Mouse (Mus musculus) adrenal gland, postnatal 25 days (tissue): ENCODE data around the gene Kat7. TPM values are rescaled to one million over a fixed set of nuclear protein-coding genes. Genes with fewer than 3 reads are reported as not detected.

Source experiments
- DNase-seq: peaks from one replicate; pipeline ENCODE4 v3.0.0; 2021; ENCODE audit warnings: mixed read lengths
- total RNA-seq: library from RNA; stranded (reverse); gene quantifications from 2 replicates; pipeline ENCODE4 v1.2.3, GENCODE M21; 2021

Gene Kat7
- total RNA-seq, 1 experiment from 2014 or later, result 58.0 TPM

- no peak for DNase-seq
These were observed 34.0 kb downstream of the Kat7 start for GRCm38 (mm10) chr11:95276056-95276455.

GRCm38 (mm10) chr11:95274613-95275012, 35.4 kb downstream of the Kat7 start:
- no peak for DNase-seq

GRCm38 (mm10) chr11:95273661-95274060, 36.4 kb downstream of the Kat7 start:
- DNase-seq, result no peak

GRCm38 (mm10) chr11:95266540-95267245, 43.4 kb downstream of the Kat7 start:
- peak; percentile 37 for DNase-seq

- DNase-seq, result no peak
These were observed 45.5 kb downstream of the Kat7 start for GRCm38 (mm10) chr11:95264455-95265013.

GRCm38 (mm10) chr11:95263816-95264454, 46.1 kb downstream of the Kat7 start:
- no peak for DNase-seq

- DNase-seq, result no peak
These were observed 48.8 kb downstream of the Kat7 start, which contains the start of gene Tac4 for GRCm38 (mm10) chr11:95261178-95261751. Gene Tac4 (plus strand): TSS chr11:95261529.

GRCm38 (mm10) chr11:95259088-95259849, 50.8 kb downstream of the Kat7 start:
- DNase-seq, result peak; percentile 94

GRCm38 (mm10) chr11:95258490-95258889, 51.6 kb downstream of the Kat7 start:
- DNase-seq, result peak; percentile 85

GRCm38 (mm10) chr11:95257930-95258329, 52.1 kb downstream of the Kat7 start:
- DNase-seq, result no peak

- DNase-seq, result no peak
These were observed 54.3 kb downstream of the Kat7 start for GRCm38 (mm10) chr11:95255747-95256146.

GRCm38 (mm10) chr11:95254165-95254564, 55.9 kb downstream of the Kat7 start:
- no peak for DNase-seq

GRCm38 (mm10) chr11:95252104-95252503, 57.9 kb downstream of the Kat7 start:
- DNase-seq, result no peak

- DNase-seq, result peak; percentile 77
These were observed 58.8 kb downstream of the Kat7 start for GRCm38 (mm10) chr11:95251295-95251694.

GRCm38 (mm10) chr11:95250110-95250509, 59.9 kb downstream of the Kat7 start:
- DNase-seq, result no peak

- no peak for DNase-seq
These were observed 63.0 kb downstream of the Kat7 start for GRCm38 (mm10) chr11:95247065-95247464.

GRCm38 (mm10) chr11:95245456-95245855, 64.6 kb downstream of the Kat7 start:
- no peak for DNase-seq

- DNase-seq, result no peak
These were observed 67.4 kb downstream of the Kat7 start for GRCm38 (mm10) chr11:95242653-95243052.

- no peak for DNase-seq
These were observed 71.6 kb downstream of the Kat7 start for GRCm38 (mm10) chr11:95238477-95238876.

- DNase-seq, result no peak
These were observed 77.7 kb downstream of the Kat7 start for GRCm38 (mm10) chr11:95232329-95232696.

GRCm38 (mm10) chr11:95231688-95232328, 78.2 kb downstream of the Kat7 start:
- peak; percentile 79 for DNase-seq

GRCm38 (mm10) chr11:95227467-95227866, 82.6 kb downstream of the Kat7 start:
- no peak for DNase-seq
